Mouse (Mus musculus) lung, postnatal 0 days (tissue): ENCODE results near the gene Trmt2b. TPM values are rescaled to one million over a fixed set of nuclear protein-coding genes. Genes with fewer than 3 reads are reported as not detected.

Experiments used
- ATAC-seq: fragments of 200-750 bp; cut with Nextera tagmentation; 2 replicates; pipeline ENCODE4 v1.8.0; 2017; ENCODE audit warnings: moderate library complexity
- DNase-seq: peaks from one replicate; pipeline ENCODE4 v3.0.0-alpha.2; 2016; ENCODE audit warnings: low spot score
- H3K27ac ChIP-seq: fragments of 300-500 bp; sonication (generic); 2 replicates; pipeline ENCODE4 v1.5.1; 2014; ENCODE audit warnings: antibody characterized with exemption, mild to moderate bottlenecking, low read length, mixed read lengths
- H3K27me3 ChIP-seq: fragments of 300-500 bp; sonication (generic); replicated peaks from 2 replicates; pipeline ENCODE4 v1.6.1; 2014; ENCODE audit warnings: low read length, mixed read lengths; ENCODE audit not compliant: insufficient read depth
- H3K36me3 ChIP-seq: fragments of 300-500 bp; sonication (generic); 2 replicates; pipeline ENCODE4 v1.6.1; 2014; ENCODE audit warnings: low read length, mixed read lengths; ENCODE audit not compliant: insufficient read depth
- H3K4me1 ChIP-seq: fragments of 300-500 bp; sonication (generic); 2 replicates; pipeline ENCODE4 v1.6.1; 2014; ENCODE audit warnings: antibody characterized with exemption, low read depth, low read length, mixed read lengths; ENCODE audit not compliant: insufficient read depth
- H3K4me2 ChIP-seq: fragments of 300-500 bp; sonication (generic); replicated peaks from 2 replicates; pipeline ENCODE4 v1.6.1; 2014; ENCODE audit warnings: low read depth, mild to moderate bottlenecking, low read length, moderate library complexity, mixed read lengths
- H3K4me3 ChIP-seq: fragments of 300-500 bp; sonication (generic); 2 replicates; pipeline ENCODE4 v1.5.1; 2014; ENCODE audit warnings: low read depth, low read length
- H3K9ac ChIP-seq: fragments of 300-500 bp; sonication (generic); replicated peaks from 2 replicates; pipeline ENCODE4 v1.6.1; 2014; ENCODE audit warnings: low read depth, mild to moderate bottlenecking
- H3K9me3 ChIP-seq: fragments of 300-500 bp; sonication (generic); 2 replicates; pipeline ENCODE4 v1.6.1; 2016; ENCODE audit warnings: low read length, mixed read lengths
- CTCF ChIP-seq: IDR thresholded peaks from 2 replicates; pipeline ENCODE4 v1.5.1; 2016; ENCODE audit warnings: antibody characterized with exemption, mild to moderate bottlenecking
- EP300 ChIP-seq: IDR thresholded peaks from 2 replicates; pipeline ENCODE4 v1.6.1; 2016; ENCODE audit warnings: antibody characterized with exemption, mild to moderate bottlenecking, control low read depth
- WGBS: fragments of 180-500 bp; shearing (Covaris S2); extraction: QIAGEN DNeasy Blood & Tissue Kit; methylation state at CpG from one replicate; pipeline ENCODE4 v1.1.7; 2014; 5-methylcytosine and 5-hydroxymethylcytosine counted together
- polyA plus RNA-seq: library from polyadenylated mRNA; unstranded; fragments of >200 nt; fragmentation: Nextera tagmentation; extraction: Ambion mirVana; gene quantifications from 2 replicates; pipeline ENCODE4 v1.2.1, GENCODE M21; 2015

Gene Trmt2b
- polyA plus RNA-seq, 1 experiment from 2014 or later, result 9.2 TPM

DNA sequence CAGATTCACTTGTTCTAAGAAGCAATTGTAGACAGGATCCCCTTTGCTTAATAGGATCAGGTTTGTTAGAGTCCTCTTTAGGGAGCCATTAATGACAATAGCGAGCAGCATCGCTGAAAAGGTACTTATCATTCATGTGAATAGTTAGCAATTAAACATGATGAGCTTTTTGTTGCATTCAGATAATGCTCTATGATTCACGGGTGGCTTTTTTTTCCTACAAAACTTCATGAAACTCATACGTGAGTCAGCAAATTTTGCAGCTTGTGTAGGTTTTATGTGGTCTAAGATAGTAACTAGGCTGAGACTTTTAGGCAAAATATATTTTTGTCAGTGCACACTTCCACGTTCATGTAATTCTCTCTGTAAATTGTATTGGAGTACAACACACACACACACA, 23.4 kb upstream of the Trmt2b start:
- Histone ChIP-seq H3K4me2 (no peak overlapping the region), H3K4me3 (no peak overlapping the region), H3K27ac (no peak overlapping the region), H3K9ac (no peak overlapping the region), H3K36me3 (no peaks in the 10 kb centered on the region), H3K4me1 (no peaks in the 10 kb centered on the region), H3K27me3 (no peaks in the 10 kb centered on the region), H3K9me3 (no peaks in the 10 kb centered on the region)
- ATAC-seq, result no peak
- WGBS, result 60% methylated on average over 5 of the region's 5 CpGs
- no peak for TF ChIP-seq EP300
- no peak for DNase-seq

DNA sequence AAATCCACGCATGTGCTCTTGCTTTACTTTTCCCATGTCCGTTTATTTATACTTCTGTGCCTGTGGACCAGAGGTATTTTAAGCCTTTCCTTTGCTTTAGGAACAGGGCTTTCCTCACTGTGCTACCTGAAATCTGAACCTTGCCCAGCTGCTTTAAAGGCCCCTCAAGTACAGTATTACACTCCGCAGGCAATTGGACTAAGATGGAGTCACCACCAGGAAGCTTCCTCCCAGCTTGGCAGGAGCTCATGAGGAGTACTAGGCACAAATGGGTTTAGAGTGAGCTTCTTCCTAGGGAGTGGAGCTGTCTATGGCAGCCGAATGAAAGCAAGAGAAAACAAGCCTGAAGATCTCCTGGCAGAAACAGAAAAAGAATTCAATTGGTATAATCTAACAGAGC, 20.4 kb upstream of the Trmt2b start:
- Histone ChIP-seq H3K27ac (no peak overlapping the region), H3K27me3 (no peaks in the 10 kb centered on the region), H3K4me3 (no peak overlapping the region), H3K9ac (no peak overlapping the region), H3K4me1 (no peaks in the 10 kb centered on the region), H3K9me3 (no peaks in the 10 kb centered on the region), H3K4me2 (no peak overlapping the region), H3K36me3 (no peaks in the 10 kb centered on the region)
- ATAC-seq, result no peak
- no peak for TF ChIP-seq EP300
- no peak for TF ChIP-seq CTCF
- no peak for DNase-seq
- 36% methylated on average over 4 of the region's 4 CpGs for WGBS

DNA sequence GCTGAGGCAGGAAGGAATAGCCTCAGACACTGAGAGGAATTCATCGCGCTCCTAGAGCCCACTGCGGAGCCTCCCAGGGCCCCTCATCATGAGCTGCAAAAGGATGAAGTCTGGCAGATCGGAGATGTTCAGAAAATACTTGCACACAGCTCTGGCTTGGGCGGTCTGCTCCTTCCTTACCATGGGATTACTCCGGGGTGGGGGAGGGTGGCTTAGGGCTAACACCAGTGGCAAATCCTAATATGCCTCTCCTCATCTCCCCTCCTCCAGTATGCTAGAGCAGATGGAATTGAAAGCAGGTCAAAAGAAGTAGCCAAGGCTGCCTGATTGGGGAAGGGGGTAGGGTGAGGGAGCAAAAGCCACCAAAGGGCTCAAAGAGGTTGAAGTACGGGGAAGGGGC, 20.0 kb upstream of the Trmt2b start:
- DNase-seq (no peak), ATAC-seq (no peak)
- Histone ChIP-seq H3K36me3 (no peaks in the 10 kb centered on the region), H3K9ac (no peak overlapping the region), H3K27me3 (no peaks in the 10 kb centered on the region), H3K4me2 (peak overlapping the region; percentile 55), H3K9me3 (no peaks in the 10 kb centered on the region), H3K27ac (no peak overlapping the region), H3K4me3 (no peak overlapping the region), H3K4me1 (no peaks in the 10 kb centered on the region)
- TF ChIP-seq EP300 (no peak), CTCF (no peak)
- WGBS, result 24% methylated on average over 6 of the region's 7 CpGs

DNA sequence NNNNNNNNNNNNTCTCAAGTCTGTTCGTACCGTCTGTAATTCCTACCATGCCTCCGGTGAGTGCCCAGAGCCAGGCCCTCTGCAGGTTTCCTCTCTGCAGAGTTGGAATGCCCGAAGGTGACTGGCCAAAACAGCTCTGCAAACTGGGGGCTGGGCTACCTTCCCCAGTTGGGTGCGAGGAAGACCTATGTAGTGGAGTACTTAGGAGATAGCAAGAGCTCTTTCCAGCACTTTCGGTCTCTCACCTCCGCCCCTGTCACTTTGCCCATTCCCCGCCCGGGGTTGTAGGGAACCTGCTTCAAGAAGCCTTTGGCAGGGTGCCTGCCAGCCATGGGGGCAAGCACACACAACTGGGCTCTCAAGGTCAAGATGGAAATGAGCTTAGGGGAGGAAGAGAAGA, 19.5 kb upstream of the Trmt2b start:
- Histone ChIP-seq H3K36me3 (no peaks in the 10 kb centered on the region), H3K9me3 (no peaks in the 10 kb centered on the region), H3K4me2 (peak overlapping the region; percentile 55), H3K4me1 (no peaks in the 10 kb centered on the region), H3K27ac (no peak overlapping the region), H3K9ac (no peak overlapping the region), H3K4me3 (no peak overlapping the region), H3K27me3 (no peaks in the 10 kb centered on the region)
- 26% methylated on average over 9 of the region's 9 CpGs for WGBS
- ATAC-seq, result no peak
- TF ChIP-seq EP300, result no peak
- no peak for TF ChIP-seq CTCF
- DNase-seq, result no peak

DNA sequence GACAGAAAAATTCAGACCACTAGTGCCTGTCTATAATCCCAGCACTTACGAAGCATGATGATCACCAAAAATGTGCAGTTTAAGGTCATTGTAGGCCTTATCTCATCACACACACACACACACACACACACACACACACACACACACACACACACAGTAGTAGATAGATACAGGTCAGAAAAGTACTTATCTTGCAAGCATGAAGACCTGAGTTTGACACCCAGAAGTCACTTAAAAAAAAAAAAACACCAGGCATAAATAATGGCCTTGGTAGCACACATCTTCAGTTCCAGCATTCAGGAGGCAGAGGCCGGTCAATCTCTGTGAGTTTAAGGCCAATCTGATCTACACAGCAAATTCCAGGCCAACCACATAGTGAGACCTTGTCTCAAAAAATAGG, 10.5 kb upstream of the Trmt2b start:
- H3K4me3 ChIP-seq, result no peak overlapping the region
- TF ChIP-seq EP300 (no peak), CTCF (no peak)
- H3K27ac ChIP-seq, result no peak overlapping the region
- no peak overlapping the region for H3K4me2 ChIP-seq
- no peaks in the 10 kb centered on the region for H3K36me3 ChIP-seq
- WGBS, result 92% methylated on average over 2 of the region's 2 CpGs
- no peak for DNase-seq
- ATAC-seq, result no peak
- H3K4me1 ChIP-seq, result no peaks in the 10 kb centered on the region
- H3K9me3 ChIP-seq, result no peaks in the 10 kb centered on the region
- no peaks in the 10 kb centered on the region for H3K27me3 ChIP-seq
- no peak overlapping the region for H3K9ac ChIP-seq

DNA sequence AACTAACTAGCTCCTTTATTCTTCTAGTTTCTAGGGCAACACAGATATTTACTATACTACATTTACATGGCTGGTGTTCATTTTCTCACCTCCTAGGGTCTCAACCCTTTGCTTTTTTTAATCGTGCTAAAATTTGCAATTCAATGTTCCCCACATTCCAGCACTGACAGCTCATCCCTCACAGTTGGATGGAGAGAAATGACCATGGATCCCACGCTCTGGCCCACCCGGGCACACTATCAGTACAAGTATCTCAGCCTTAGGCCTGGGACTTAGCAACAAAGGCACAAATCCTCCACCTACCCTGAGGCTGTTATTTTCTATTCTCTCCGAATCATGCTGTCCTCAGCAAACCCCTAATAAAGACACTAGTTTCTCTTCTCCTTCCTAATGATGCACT, 9.0 kb upstream of the Trmt2b start:
- Histone ChIP-seq H3K9ac (no peak overlapping the region), H3K4me2 (no peak overlapping the region), H3K27ac (no peak overlapping the region), H3K36me3 (no peaks in the 10 kb centered on the region), H3K4me1 (no peaks in the 10 kb centered on the region), H3K9me3 (no peaks in the 10 kb centered on the region), H3K4me3 (no peak overlapping the region), H3K27me3 (no peaks in the 10 kb centered on the region)
- ATAC-seq (no peak), DNase-seq (no peak)
- 67% methylated on average over 4 of the region's 4 CpGs for WGBS
- no peak for TF ChIP-seq CTCF
- no peak for TF ChIP-seq EP300

DNA sequence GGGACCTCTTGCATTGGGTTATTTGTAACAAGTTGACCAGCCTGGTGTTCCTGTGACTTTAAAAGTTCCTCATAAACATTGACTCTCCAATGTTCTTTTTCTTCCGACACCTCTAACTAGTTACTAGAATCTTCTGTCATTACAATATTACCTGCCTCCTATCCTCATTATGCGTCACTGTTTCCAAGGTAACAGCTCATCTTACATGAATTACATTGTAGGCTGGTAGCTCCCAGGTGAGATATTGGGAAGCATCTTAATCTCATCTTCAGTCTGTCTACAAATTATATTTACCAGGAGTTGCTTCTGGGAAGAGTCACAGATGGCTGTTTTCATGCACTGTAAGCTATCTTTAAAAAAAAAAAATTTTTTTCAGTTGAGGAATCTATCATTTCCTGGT, 8.3 kb upstream of the Trmt2b start:
- Histone ChIP-seq H3K27me3 (no peaks in the 10 kb centered on the region), H3K4me3 (no peak overlapping the region), H3K9me3 (no peaks in the 10 kb centered on the region), H3K27ac (no peak overlapping the region), H3K4me1 (no peaks in the 10 kb centered on the region), H3K36me3 (no peaks in the 10 kb centered on the region), H3K4me2 (no peak overlapping the region), H3K9ac (no peak overlapping the region)
- no peak for ATAC-seq
- WGBS, result 95% methylated on average over 2 of the region's 2 CpGs
- DNase-seq, result no peak
- TF ChIP-seq EP300, result no peak
- no peak for TF ChIP-seq CTCF
